Mouse (Mus musculus) cerebellum, adult 8-10 months (tissue): Measurements from ENCODE around the gene Ppp1r9a.
"Not testable (repeated sequence)": the region's sequence is repeated elsewhere in the genome, so short reads cannot be mapped to it uniquely, and the experiment has no call there.

Experiments
- DNase-seq: peaks from one replicate; pipeline ENCODE4 v3.0.0; 2022

Gene Ppp1r9a

GRCm38 (mm10) chr6:4902674-4903324, at the start of gene Ppp1r9a:
Ppp1r9a (plus strand) TSS chr6:4902917.
- DNase-seq, result peak; percentile 58

- DNase-seq, result no peak
Measured at GRCm38 (mm10) chr6:4855236-4855635, 47.5 kb upstream of the Ppp1r9a start.

GRCm38 (mm10) chr6:4856919-4857318, 45.8 kb upstream of the Ppp1r9a start:
- DNase-seq, result no peak

DNA sequence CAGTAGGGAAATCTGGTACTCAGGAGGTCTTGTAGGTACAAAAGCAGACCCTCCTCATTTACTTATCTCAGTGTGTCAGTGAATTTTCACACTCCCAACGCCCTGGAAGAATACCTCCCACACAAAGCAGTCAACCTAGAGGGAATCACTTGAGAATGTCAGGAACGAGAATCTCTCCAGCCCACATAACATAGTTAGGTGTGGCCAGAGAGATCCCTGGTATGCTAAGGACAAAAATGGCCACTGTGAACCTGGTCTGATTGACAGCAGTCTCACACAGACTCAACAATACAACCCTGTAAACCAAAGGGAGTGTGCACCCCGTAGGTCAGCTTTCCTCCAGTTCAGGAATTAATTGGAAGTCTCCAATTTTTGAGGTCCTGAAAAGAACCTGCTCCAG, 18.4 kb upstream of the Ppp1r9a start:
- no peak for DNase-seq

DNA sequence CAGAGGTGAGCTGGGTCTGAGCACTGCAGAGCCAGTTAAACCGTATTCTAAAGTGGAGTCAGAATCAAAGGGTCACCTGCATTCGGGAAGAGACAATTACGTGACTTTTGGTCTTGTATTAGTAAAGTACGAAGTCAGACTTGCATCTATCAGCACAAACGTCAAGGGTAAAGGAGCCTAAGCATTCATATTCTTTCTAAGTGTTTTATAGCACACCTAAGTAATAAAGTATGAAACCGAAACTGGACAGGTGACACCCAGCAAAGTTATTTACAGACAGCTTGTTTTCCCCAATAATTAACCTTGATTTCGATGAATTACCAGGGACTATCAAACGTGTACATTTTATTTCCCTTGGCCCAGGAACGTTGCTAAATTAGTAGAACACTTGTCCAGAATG, 13.2 kb upstream of the Ppp1r9a start:
- DNase-seq, result no peak

DNA sequence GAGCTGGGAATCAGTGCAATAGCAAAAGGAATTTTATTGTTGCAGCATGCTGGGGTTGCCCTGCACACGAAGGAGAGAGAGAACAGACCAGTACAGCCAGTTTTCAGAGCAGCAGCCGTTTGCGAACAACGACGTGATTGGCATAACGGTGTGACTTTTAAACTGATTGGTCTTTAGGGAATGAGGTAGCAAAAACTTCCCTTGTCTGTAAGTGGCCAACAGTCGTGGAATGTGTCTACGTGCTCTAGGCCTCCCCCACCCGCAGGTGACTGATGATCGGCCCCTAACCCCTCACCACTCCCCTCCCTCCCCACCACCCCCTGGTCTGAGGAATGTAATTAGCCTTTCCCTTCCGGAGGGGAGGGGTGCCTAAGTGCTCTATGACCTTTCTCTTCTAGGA, 10.3 kb upstream of the Ppp1r9a start:
- no peak for DNase-seq

GRCm38 (mm10) chr6:4893312-4893711, 9.4 kb upstream of the Ppp1r9a start:
- not testable (repeated sequence) for DNase-seq

DNA sequence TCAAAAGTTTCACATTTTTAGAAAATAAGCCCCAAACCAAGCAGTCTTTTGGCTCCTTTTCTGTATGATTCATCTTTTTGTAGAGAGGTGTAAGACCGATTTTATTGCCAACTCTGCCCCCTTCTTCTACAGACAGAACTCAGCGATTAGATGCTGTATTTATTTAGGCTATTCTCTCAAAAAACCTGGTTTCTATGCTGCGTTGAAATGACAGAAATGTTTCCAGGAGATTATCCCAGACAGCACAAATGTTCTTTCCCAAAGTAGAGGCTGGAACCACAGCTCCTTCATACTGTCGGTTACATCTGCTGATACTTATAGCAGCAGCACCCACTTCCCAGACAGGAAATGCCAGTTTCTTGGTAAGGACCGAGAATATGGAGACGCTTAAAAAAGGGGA, 2.8 kb upstream of the Ppp1r9a start:
- DNase-seq, result no peak

- DNase-seq, result peak; percentile 72
Measured at GRCm38 (mm10) chr6:4903325-4904054, 773 bp downstream of the Ppp1r9a start.

- DNase-seq, result peak; percentile 23
Measured at GRCm38 (mm10) chr6:4904055-4904450, 1.3 kb downstream of the Ppp1r9a start.

DNA sequence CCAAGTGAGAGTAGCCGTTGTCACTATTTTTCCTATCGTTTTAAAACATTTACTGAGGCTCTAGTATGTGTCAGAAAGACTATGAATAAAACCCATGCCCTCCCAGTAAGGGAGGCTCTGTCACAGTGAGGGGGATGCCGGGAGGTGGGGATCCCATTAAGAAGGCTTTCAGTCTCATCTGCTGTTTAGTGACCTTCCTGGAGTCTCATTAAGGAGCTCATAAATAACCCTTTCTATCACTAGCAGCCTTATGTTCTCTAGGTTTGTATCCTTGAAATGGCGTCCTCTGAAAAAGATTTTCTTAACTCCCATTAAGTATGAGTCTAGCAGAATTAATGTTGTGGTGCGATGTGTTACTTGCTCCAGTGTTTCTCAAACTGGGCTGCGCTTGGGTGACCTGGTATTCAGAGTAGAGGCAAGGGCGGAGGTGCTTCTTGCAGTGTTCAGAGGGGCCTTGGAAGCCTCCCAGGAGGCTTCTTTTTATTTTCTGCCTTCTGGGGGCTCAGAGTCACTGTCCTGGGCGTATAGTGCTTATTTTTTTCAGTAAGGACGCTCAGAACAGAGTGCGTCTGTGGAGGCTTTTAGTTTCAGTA, 7.4 kb downstream of the Ppp1r9a start:
- no peak for DNase-seq

- no peak for DNase-seq
Measured at GRCm38 (mm10) chr6:4918470-4918869, 15.8 kb downstream of the Ppp1r9a start.

DNA sequence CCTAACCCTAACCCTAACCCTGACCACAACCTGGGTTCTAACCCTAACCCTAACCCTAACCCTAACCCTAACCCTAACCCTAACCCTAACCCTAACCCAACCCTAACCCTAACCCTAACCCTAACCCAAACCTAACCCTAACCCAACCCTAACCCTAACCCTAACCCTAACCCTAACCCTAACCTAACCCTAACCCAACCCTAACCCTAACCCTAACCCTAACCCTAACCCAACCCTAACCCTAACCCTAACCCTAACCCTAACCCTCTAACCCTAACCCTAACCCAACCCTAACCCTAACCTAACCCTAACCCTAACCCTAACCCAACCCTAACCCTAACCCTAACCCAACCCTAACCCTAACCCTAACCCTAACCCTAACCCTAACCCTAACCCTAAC, 21.1 kb downstream of the Ppp1r9a start:
- DNase-seq, result not testable (repeated sequence)

DNA sequence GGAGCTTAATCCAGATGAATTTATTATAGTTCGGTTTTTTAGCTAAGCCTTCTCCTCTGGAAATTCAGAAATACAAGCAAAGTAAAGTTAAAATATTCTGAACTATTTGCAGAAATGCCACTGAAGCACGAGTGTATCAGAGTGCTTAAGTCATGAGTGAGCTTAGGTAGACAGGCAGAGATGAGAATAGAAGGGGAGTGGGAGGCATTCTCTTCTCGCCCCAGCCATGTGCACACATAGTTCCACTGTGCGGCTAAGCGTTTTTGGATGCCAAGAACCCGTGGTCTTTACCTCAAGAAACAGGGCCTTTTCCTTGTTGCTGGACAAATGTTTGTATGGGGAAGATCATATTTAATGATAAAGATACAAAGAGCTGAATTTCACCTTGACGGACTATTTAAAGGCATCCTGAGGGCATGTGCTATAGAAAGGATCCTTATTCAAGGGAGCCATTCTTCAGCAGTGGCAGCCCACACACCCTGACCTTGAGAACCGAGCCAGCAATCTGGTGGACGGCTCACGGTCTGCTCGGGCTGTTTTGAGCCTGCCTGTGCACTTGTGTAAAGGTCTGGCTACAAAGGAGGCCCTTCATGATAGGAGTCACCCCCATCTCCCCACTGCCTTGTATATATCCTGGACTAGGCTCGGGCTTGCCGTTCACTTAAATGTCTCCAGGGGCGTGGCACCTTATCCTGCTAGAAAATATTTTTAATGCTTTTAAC, 23.4 kb downstream of the Ppp1r9a start:
- no peak for DNase-seq

- DNase-seq, result no peak
Measured at GRCm38 (mm10) chr6:4930321-4930720, 27.6 kb downstream of the Ppp1r9a start.

- no peak for DNase-seq
Measured at GRCm38 (mm10) chr6:4938901-4939300, 36.2 kb downstream of the Ppp1r9a start.

GRCm38 (mm10) chr6:4940086-4940485, 37.4 kb downstream of the Ppp1r9a start:
- no peak for DNase-seq

- DNase-seq, result no peak
Measured at GRCm38 (mm10) chr6:4940639-4941038, 37.9 kb downstream of the Ppp1r9a start.

- no peak for DNase-seq
Measured at GRCm38 (mm10) chr6:4943821-4944220, 41.1 kb downstream of the Ppp1r9a start.

DNA sequence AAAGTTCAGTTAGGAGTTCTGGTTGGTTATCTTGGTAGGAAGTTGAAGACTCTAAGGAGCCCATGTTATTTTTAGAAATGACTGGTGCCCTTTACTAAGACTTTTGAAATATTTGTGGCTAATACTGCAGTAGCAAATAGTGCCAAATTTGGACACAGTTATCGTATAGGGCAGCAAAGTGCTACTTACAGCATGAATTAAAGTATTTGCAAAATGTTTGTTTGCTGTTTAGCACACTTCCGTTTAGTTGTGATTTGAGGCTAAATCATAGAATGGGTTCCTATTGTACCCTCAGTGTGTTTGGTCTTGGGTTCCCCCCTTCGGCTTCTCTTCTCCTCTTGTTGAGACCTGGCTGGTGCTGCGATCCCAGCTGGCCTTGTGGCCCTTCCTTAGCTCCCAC, 45.3 kb downstream of the Ppp1r9a start:
- no peak for DNase-seq

GRCm38 (mm10) chr6:4949701-4950100, 47.0 kb downstream of the Ppp1r9a start:
- DNase-seq, result no peak

DNA sequence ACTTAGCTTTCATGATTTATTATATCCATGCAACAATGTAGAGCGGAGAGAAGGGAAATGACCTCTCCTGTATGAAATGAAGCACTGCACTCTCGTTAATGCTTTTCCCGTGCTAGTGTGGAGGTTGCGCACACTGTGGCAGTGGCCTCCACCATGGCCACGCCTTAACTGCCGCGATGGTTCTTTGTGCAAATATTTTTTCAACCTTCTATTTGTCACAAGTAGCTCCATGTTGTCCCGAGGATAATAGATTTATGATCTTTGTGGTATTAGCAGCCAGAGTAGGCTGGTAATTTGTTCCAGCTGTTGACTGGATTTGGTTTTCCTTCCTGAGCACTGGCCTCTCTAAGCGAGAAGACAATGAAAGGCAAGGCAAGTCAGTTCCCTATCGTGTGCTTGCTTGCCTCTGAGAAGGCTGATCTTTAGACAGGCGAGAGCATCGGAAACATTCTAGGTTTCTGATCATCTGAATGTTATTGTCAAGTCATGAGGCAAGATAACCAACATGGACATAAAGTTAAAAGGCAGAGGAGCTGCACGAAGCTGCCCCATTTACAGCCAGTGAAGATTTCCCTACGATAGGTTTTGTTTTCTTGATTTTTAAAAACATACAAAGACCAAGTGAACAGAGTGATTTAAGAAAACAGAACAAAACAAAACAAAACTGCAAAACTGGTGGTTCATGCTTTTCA, 50.5 kb downstream of the Ppp1r9a start:
- DNase-seq, result no peak

GRCm38 (mm10) chr6:4956651-4957050, 53.9 kb downstream of the Ppp1r9a start:
- no peak for DNase-seq
